ENCODE assay signal across 11 mouse cellular contexts in genomic region chr3:146153862-146154611, GRCm38 (mm10). TPM values are rescaled to one million over a fixed set of nuclear protein-coding genes. Genes with fewer than 3 reads are reported as not detected.
A peak's percentile ranks its signal among the peaks of the same experiment; 100 is the strongest.
DNase-seq lines count a peak whose midpoint lies in the region; ATAC-seq and TF ChIP-seq lines count a peak whose summit lies in the region.
"Had no signal": no experiment of that assay in that cellular context is flagged by ENCODE, and none has a peak within 500 bp of the region (broad histone marks: within the 10 kb centered on the region; RNA-seq: fewer than 3 reads in every experiment).

No protein-coding gene starts in this region.

- H3K27ac ChIP-seq in embryonic facial prominence, embryonic 15.5 days (replicated peaks), result no peak overlapping the region
- H3K27ac ChIP-seq in limb, embryonic 14.5 days (replicated peaks; ENCODE audit: low read depth, low read length), result no peak overlapping the region
- H3K27ac ChIP-seq: lung, embryonic 15.5 days had no signal

- DNase-seq in thymus, postnatal 0 days (ENCODE audit: low spot score), result peak; percentile 49
- no peak for DNase-seq in thymus, postnatal 25 days
- DNase-seq in limb, embryonic 14.5 days (ENCODE audit: low spot score), result no peak
- no peak for DNase-seq in adrenal gland, postnatal 4 days (ENCODE audit: low spot score in 2 of 2)
- DNase-seq in left cerebral cortex, adult 18-20 months (ENCODE audit: low spot score in 2 of 2), result no peak
- DNase-seq in thymus, adult 18-20 months, result no peak
- DNase-seq: thymus, postnatal 14 days had no signal

- ATAC-seq in embryonic facial prominence, embryonic 15.5 days (ENCODE audit: insufficient number of reproducible peaks, low FRiP score, low TSS enrichment, low read depth), result peak; percentile 39; the same call in 1 of the 2 replicates
- ATAC-seq in limb, embryonic 14.5 days (ENCODE audit: low FRiP score, low read depth), result peak; percentile 38; the same call in 1 of the 2 replicates
- no peak for ATAC-seq in erythroid progenitor cell, adult 5-6 weeks (replicated peaks; ENCODE audit: low FRiP score, poor library complexity, severe bottlenecking)

- no peak overlapping the region for H3K4me3 ChIP-seq in embryonic facial prominence, embryonic 15.5 days (replicated peaks)
- no peak overlapping the region for H3K4me3 ChIP-seq in limb, embryonic 14.5 days (replicated peaks; ENCODE audit: low read length)
- H3K4me3 ChIP-seq: lung, embryonic 15.5 days had no signal

- peaks cover 33% of the 10 kb centered on the region for H3K27me3 ChIP-seq in embryonic facial prominence, embryonic 15.5 days
- H3K27me3 ChIP-seq in limb, embryonic 14.5 days (ENCODE audit: control insufficient read depth, insufficient read depth, low read length), result 0 out of 2 replicates have a peak, but pooled peaks cover 4% of the 10 kb centered on the region

- H3K4me1 ChIP-seq in embryonic facial prominence, embryonic 15.5 days, result peaks cover 24% of the 10 kb centered on the region
- peaks cover 8% of the 10 kb centered on the region; the same call in 1 of the 2 replicates for H3K4me1 ChIP-seq in limb, embryonic 14.5 days (ENCODE audit: control insufficient read depth, insufficient read depth, low read length)

- peak overlapping the region; percentile 31; the same call in 1 of the 2 replicates for H3K4me2 ChIP-seq in embryonic facial prominence, embryonic 15.5 days (replicated peaks)
- H3K4me2 ChIP-seq in limb, embryonic 14.5 days (replicated peaks; ENCODE audit: low read depth, low read length, severe bottlenecking), result no peak overlapping the region
- H3K4me2 ChIP-seq: lung, embryonic 15.5 days had no signal

- WGBS in embryonic facial prominence, embryonic 15.5 days, result 12% methylated on average over 12 of the region's 12 CpGs
- WGBS in limb, embryonic 14.5 days, result 29% methylated on average over 12 of the region's 12 CpGs

- no peak overlapping the region for H3K9ac ChIP-seq in embryonic facial prominence, embryonic 15.5 days
- H3K9ac ChIP-seq in limb, embryonic 14.5 days (ENCODE audit: low read depth, low read length, severe bottlenecking), result no peak overlapping the region
- H3K9ac ChIP-seq: lung, embryonic 15.5 days had no signal

- no peaks in the 10 kb centered on the region for H3K9me3 ChIP-seq in embryonic facial prominence, embryonic 15.5 days (replicated peaks)
- H3K9me3 ChIP-seq in limb, embryonic 14.5 days (ENCODE audit: control insufficient read depth, low read length), result no peaks in the 10 kb centered on the region
- H3K9me3 ChIP-seq: lung, embryonic 15.5 days had no signal

- TF ChIP-seq POLR2A in limb, embryonic 14.5 days (IDR thresholded peaks at IDR 0.05; ENCODE audit: borderline replicate concordance, extremely low read depth, insufficient read depth, insufficient read length), result no peak

- no peaks in the 10 kb centered on the region for H3K36me3 ChIP-seq in embryonic facial prominence, embryonic 15.5 days
- H3K36me3 ChIP-seq in limb, embryonic 14.5 days (ENCODE audit: control insufficient read depth, insufficient read depth, low read length), result no peaks in the 10 kb centered on the region
- H3K36me3 ChIP-seq: lung, embryonic 15.5 days had no signal

RNA-seq across cellular contexts. Expression of gene Mcoln2, which starts 4.4 kb away (rescaled TPM):
- polyA plus RNA-seq in thymus, postnatal 0 days (2015; fragmentation: Nextera tagmentation; extraction: Ambion mirVana), result 11.1 and 12.5 TPM in 2 replicates
- 0.93 and 1.1 TPM in 2 replicates for polyA plus RNA-seq in embryonic facial prominence, embryonic 15.5 days (2015; fragmentation: Nextera tagmentation; extraction: Ambion mirVana)
- polyA plus RNA-seq in limb, embryonic 14.5 days (2012; rRNA removed), result 3.5 and 3.6 TPM in 2 replicates
- 1.5 and 2.0 TPM in 2 replicates for polyA plus RNA-seq in limb, embryonic 14.5 days (2014; fragmentation: Nextera tagmentation; extraction: Ambion mirVana)
- 1 to 10 TPM in 1 of 2 experiments, under 1 TPM in 1; 0.39 to 1.6 TPM for total RNA-seq in adrenal gland, postnatal 4 days (2021)
- 1.4 TPM in 1 of 2 replicates, not detected in the other for total RNA-seq in erythroid progenitor cell, adult 5-6 weeks (2015; ENCODE audit: low replicate concordance)
- 1.9 and 6.5 TPM in 2 replicates for total RNA-seq in erythroid progenitor cell, adult 5-6 weeks (2017; ENCODE audit: low replicate concordance)
- total RNA-seq in left cerebral cortex, adult 18-20 months (2021), result not detected

RNA-seq across cellular contexts. Expression of gene Mcoln3, which starts 36.8 kb away (rescaled TPM):
- polyA plus RNA-seq in thymus, postnatal 0 days (2015; fragmentation: Nextera tagmentation; extraction: Ambion mirVana), result 5.5 and 6.6 TPM in 2 replicates
- 6.5 and 7.8 TPM in 2 replicates for polyA plus RNA-seq in embryonic facial prominence, embryonic 15.5 days (2015; fragmentation: Nextera tagmentation; extraction: Ambion mirVana)
- polyA plus RNA-seq in limb, embryonic 14.5 days (2012; rRNA removed), result 1.9 and 2.0 TPM in 2 replicates
- 1.9 and 2.1 TPM in 2 replicates for polyA plus RNA-seq in limb, embryonic 14.5 days (2014; fragmentation: Nextera tagmentation; extraction: Ambion mirVana)
- 1 to 10 TPM in 1 of 2 experiments, not detected in 1; 2.7 TPM for total RNA-seq in adrenal gland, postnatal 4 days (2021)
- not detected in 2 replicates for total RNA-seq in erythroid progenitor cell, adult 5-6 weeks (2015; ENCODE audit: low replicate concordance)
- not detected in 2 replicates for total RNA-seq in erythroid progenitor cell, adult 5-6 weeks (2017; ENCODE audit: low replicate concordance)
- not detected for total RNA-seq in left cerebral cortex, adult 18-20 months (2021)

RNA-seq across cellular contexts. Expression of gene Wdr63, which starts 46.1 kb away (rescaled TPM):
- 0.13 and 0.33 TPM in 2 replicates for polyA plus RNA-seq in thymus, postnatal 0 days (2015; fragmentation: Nextera tagmentation; extraction: Ambion mirVana)
- 2.6 and 8.3 TPM in 2 replicates for polyA plus RNA-seq in embryonic facial prominence, embryonic 15.5 days (2015; fragmentation: Nextera tagmentation; extraction: Ambion mirVana)
- polyA plus RNA-seq in limb, embryonic 14.5 days (2012; rRNA removed), result 0.03 and 0.20 TPM in 2 replicates
- polyA plus RNA-seq in limb, embryonic 14.5 days (2014; fragmentation: Nextera tagmentation; extraction: Ambion mirVana), result not detected in 2 replicates
- total RNA-seq in adrenal gland, postnatal 4 days (2021), result under 1 TPM; 0.08 to 0.28 TPM
- total RNA-seq in erythroid progenitor cell, adult 5-6 weeks (2015; ENCODE audit: low replicate concordance), result not detected in 2 replicates
- total RNA-seq in erythroid progenitor cell, adult 5-6 weeks (2017; ENCODE audit: low replicate concordance), result not detected in 2 replicates
- total RNA-seq in left cerebral cortex, adult 18-20 months (2021), result under 1 TPM in 1 of 2 experiments, not detected in 1; 0.37 TPM
- total RNA-seq: hematopoietic stem cell, adult 5-6 weeks had no signal
